Mouse (Mus musculus) olfactory bulb, adult 2 months (tissue): ENCODE results near the gene Lbx2.

Experiments used
- CTCF ChIP-seq: fragments of 200-500 bp; IDR thresholded peaks from 2 replicates; pipeline ENCODE4 v1.5.1; 2012; ENCODE audit warnings: low read depth, mild to moderate bottlenecking, low read length, moderate library complexity; ENCODE audit not compliant: insufficient read depth
- POLR2A ChIP-seq: fragments of 200-500 bp; IDR thresholded peaks from 2 replicates; pipeline ENCODE4 v1.6.1; 2012; ENCODE audit warnings: mild to moderate bottlenecking, low read depth, low read length, moderate library complexity; ENCODE audit not compliant: insufficient read depth

GRCm38 (mm10) chr6:83043993-83044392 lies 42.2 kb upstream of the Lbx2 start:
- TF ChIP-seq CTCF (no peak), POLR2A (no peak)
